Mouse (Mus musculus): ENCODE results near the gene Tbl1x.
A peak's percentile ranks its signal among the peaks of the same experiment; 100 is the strongest.

The Tbl1x gene

DNA sequence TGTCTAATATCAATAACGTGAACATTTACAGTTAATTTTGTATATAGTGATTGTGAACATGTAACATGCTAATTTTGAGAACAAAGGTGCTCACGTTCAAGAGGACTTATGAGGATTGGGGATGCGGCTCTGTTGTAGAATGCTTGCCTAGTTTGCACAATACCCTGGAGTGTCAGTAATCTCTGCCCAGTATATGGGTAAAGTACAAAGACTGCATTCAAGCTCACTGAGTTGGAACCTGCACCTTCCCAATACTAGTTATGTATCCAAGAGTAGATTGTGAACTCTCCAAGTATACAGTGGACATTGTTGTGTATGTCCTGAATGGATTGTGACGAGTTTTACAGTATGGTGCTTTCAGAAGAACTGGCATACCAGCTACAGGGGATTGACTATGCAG lies 33.7 kb downstream of the Tbl1x start:
- DNase-seq = no peak

DNA sequence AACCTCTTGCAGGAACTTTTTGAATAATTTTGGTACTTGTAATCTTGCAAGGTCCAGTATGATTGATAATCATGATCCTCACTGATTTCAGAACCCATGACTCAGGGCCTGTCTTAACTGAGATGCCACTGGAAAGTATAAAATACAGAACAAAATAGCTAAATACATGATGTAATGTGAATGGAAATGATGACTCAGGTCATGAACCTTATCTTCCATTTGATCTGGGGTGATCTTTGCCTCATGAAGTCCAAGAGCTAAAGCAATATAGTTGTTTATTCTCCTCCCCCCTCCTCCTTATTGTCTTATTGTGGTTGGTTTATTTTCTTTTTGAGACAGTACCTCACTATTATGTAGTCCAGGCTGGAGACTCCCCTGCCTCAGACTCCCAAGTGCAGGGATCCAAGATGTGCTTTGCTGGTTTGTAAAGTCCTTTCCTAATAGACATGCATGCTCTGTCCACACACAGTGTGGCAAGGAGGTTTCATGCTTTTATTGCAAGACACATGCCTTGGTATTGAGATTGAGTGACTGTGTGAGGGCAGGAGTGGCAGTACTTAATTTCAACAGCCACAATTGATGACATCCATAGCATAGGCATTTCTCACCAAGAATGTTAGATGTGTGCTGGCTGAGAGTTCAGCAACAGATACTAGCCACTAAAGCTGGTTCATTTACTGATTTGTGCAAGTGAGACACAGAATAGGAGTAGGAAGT lies 34.7 kb downstream of the Tbl1x start:
- no peak for DNase-seq

- peak; percentile 11 for DNase-seq
Observed at GRCm38 (mm10) chrX:77546448-77546847, 35.6 kb downstream of the Tbl1x start.

- DNase-seq = peak; percentile 29
Observed at GRCm38 (mm10) chrX:77548951-77549350, 38.1 kb downstream of the Tbl1x start.

- no peak for DNase-seq
Observed at GRCm38 (mm10) chrX:77550388-77550787, 39.6 kb downstream of the Tbl1x start.

DNA sequence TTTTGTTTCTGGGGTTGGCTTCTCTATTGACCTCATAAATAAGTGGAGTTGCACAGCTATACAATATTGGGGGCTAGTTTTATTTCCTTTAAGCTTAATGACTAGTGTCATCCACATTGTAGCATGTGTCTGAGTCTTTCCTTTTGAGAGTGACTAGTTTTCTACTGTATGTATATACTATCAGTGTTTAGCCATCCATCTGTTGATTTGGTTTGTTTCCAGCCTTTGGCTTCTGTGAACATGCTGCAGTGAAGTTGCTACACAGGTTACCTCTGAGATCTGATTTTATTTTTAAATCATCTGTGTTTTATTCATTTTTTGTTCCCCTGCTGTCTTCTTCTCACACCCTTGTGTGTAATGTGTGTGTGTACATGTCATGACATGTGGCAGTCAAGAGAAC lies 40.5 kb downstream of the Tbl1x start:
- DNase-seq = no peak

- no peak for DNase-seq
Observed at GRCm38 (mm10) chrX:77552088-77552487, 41.3 kb downstream of the Tbl1x start.

- no peak for DNase-seq
Observed at GRCm38 (mm10) chrX:77555985-77556384, 45.2 kb downstream of the Tbl1x start.

GRCm38 (mm10) chrX:77559199-77559881 lies 48.5 kb downstream of the Tbl1x start:
- DNase-seq = peak; percentile 63

GRCm38 (mm10) chrX:77563616-77564015 lies 52.8 kb downstream of the Tbl1x start:
- DNase-seq = no peak

DNA sequence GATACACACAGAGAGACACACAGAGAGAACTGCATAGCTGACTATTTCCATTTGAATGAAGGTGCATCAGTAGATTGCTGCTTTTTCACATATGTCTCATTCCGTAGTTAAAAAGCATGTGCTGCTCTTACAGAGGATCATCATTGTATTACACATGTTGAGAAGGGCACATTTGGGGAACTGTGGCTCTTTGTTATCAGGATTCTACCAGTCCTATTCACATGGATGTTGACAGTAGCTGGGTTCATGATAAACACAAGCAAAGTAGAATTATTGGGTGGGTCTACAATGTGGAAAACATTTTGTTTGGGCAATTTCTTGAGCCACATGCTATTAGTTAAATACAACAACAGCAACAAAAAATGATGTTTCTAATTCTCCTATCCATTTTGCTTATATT lies 55.9 kb downstream of the Tbl1x start:
- DNase-seq = no peak

DNA sequence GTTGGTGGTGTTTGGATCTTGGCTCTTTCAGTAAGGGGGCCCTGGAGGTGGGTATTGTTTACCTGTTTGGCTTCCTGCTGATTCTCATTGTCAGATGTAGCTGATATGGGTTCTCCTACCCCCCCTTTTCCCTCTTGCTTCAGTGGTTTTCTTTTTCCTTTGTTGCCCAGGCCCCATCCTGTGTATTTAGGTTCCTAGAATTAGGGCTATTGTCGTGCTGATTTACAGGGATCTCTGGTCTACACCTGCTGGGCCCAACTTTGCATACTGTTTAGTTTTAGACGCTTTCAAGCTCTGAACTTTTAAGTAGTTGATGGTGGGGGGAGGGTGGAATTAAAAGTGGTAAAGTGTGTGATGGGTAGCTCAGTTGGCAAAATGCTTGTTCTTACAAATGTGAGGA lies 57.2 kb downstream of the Tbl1x start:
- DNase-seq = no peak

DNA sequence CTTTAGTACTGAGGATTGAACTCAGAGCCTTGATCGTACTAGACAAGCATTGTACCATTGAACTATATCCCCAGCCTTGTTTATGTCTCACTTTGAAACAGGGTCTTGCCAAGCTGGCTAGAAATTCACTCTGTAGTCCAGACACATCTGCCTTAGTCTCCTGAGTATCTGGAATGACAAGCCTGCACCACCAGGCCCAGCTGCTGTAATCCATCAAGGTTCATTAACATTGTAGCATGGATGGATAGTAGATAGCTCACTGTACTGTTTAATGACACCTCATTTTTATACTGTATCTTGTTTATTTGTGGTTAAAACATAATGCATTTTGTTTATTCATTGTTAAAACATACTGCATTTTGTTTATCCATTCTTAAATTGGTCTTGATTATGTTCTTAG lies 62.9 kb downstream of the Tbl1x start:
- no peak for DNase-seq

DNA sequence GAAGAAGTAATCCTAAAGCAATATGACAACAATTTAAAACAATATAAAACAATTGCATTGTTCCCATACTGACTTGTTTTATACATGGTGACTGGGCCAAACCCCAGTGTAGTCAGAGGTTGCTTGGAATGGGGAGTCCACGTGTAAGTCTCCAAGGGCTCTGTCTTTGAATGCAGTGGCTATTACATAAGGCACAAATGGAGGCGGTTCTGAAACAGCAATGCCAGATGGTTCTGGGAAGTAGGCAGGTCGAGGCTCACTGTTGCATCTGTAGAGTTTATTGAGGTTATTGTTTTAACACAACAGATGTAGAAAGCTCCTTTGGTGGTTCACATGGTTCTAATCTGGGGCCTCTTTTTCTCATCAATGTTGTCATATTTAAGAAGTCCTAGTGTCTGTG lies 66.3 kb downstream of the Tbl1x start:
- no peak for DNase-seq

GRCm38 (mm10) chrX:77578172-77578571 lies 67.4 kb downstream of the Tbl1x start:
- no peak for DNase-seq

- no peak for DNase-seq
Observed at GRCm38 (mm10) chrX:77579964-77580363, 69.2 kb downstream of the Tbl1x start.

GRCm38 (mm10) chrX:77585974-77586373 lies 75.2 kb downstream of the Tbl1x start:
- no peak for DNase-seq

DNA sequence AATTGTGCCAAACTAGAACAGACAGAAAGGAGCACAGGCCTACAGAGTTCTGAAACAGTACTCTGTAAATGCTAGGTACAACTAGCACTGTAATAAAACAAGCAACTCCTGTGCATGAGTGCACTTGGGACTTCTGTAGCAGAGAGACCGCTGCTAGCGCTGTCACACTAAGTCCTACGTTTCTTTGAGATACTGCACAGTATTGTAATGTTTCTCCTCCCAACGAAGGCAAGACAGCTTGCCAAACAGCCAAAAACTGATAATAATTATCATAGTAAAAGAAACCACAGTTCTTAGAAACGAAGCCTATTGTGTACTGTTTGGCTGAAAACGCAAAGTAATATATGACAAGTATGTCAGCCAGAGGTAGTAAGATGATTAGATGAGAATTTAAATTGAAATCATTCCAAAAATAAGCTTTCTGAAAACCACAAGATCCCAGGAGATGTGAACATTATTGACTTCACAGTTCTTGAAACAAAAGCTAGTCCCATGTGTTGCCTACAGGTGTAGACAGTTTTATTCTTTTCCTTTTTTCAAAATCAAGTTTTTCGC lies 83.9 kb downstream of the Tbl1x start:
- DNase-seq = no peak

DNA sequence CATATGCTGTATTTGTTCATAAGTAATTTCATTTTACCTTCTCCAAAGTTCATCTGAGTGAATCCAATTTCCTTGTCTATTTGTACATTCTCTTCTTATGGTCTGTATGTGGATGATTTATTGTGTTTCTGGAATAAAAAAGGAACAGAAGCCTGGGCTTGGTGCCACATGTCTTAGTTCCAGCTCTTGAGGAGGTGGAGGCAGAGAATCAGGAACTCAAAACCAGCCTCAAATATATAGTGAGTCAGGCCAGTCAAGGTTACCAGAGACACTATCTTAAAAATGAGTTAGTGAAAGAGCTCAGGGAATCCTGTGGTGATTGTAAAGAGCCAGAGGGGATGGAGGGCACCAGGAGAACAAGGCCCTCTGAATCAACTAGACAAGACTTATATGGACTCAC lies 86.9 kb downstream of the Tbl1x start:
- DNase-seq = peak; percentile 10

DNA sequence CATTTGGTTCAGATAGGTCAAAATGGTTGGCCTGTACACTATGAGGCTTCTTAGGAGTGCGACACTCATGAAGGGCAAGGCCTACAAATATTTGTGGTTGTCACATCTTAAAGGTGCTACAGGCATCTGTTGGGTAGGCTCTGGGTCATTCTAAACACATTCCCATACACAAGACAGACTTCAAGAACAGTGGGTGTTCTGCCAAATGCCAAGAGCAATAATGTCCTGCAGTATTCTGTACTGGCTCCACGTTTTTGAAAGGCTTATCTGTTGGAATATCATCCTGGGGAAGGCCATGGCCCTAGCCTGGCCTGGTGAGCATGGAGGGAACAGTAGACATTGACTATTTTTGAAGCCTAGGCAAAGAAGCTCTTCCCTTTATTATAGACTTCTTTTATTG lies 87.9 kb downstream of the Tbl1x start:
- no peak for DNase-seq

DNA sequence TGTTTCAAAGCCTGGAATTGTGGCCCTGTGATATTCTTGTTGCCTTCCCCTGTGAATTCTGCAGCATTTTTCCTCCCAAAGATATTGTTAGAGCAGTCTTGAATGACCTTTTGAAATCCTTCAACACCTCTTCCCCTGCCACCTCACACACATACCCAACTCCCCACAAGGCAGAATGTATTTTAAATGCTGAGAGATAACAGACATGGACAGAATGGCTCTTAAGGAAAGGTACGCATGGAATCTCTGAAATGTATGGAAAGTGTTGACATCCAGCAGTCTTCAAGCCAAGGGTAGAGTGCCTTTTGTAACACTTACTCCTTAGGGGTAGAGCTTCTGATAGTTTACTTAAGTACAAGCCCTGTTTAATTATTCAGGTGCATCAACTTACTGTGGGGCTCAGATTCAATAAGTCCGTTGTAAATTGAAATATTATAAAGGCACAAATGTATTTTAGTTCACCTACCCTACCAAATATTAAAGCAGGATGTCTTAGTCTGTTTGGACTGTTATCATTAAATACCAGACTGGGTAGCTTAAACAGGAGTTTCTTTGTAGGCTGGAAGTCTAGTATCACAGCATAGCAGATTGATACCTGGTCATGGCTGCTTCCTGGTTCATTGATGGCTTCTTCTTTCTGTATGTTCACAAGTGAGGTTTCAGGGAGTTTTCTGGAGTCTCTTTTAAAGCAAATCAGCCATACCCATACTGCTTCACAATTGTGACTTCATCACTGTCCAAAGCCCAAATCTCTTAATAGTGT lies 92.9 kb downstream of the Tbl1x start:
- DNase-seq = no peak

DNA sequence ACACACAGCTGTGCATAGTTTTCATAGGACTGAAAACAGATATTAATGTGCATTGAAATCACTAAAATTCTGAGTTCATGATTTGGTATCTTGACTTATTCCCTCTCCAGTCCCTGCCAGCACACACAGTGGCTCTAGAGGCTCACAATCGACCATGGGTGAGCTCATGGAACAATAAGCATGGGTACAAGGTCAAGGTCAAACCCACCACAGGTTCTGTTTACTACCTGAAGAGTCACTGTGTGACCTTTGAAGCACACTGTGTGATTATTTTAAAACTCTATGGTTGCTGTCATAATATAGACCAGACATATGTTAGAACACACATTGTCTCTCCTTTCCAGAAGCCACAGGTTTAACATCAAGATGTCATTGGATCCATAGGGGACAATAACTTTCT lies 96.7 kb downstream of the Tbl1x start:
- DNase-seq = no peak

DNA sequence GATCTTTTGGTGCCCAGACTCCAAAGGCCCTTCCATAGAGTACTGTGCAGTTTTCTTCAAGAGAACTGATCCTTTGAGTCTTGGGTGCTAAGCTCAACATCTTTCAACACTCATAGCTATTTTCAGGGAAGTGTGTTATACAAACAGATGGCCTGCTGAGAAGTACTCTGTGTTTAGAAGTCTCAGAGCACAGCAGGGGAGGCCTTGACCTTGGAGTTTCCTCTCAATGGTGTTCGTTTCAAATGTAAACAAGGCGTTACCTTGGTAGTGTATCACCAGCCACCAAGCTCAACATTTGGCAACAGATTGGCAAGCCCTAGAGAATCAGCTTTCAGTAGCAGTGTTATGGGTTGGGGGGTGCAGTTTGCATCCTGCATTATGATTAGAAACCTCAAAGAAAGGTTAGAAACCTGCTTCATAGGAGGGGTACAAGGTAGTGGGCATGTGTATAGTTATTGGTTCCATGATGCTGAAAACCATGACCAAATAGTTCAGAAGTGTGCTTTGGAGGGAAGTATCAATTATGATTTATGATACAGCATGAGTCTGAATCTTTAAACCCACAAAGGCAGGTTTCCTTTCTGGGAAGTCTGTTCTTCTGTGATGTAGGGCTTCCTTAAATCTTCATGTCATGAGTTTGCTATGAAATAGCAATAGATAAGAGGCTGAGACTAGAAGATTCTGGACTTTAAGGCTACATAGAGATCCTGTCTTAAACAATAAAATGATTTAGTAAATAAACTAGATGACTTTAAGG lies 98.3 kb downstream of the Tbl1x start:
- no peak for DNase-seq
